Mouse (Mus musculus): ENCODE results near the gene Il31.

The Il31 gene

GRCm38 (mm10) chr5:123473817-123474216 lies 15.5 kb downstream of the Il31 start:
- DNase-seq (ENCODE audit: low spot score): no peak

GRCm38 (mm10) chr5:123470784-123471400 lies 18.4 kb downstream of the Il31 start:
- DNase-seq (ENCODE audit: low spot score): no peak

GRCm38 (mm10) chr5:123464638-123465037 lies 24.7 kb downstream of the Il31 start:
- DNase-seq (ENCODE audit: low spot score): no peak

- DNase-seq (ENCODE audit: low spot score): no peak
Measured at GRCm38 (mm10) chr5:123461420-123461819, 27.9 kb downstream of the Il31 start.

- no peak for DNase-seq (ENCODE audit: low spot score)
Measured at GRCm38 (mm10) chr5:123451886-123452285, 37.4 kb downstream of the Il31 start.

- DNase-seq (ENCODE audit: low spot score): no peak
Measured at GRCm38 (mm10) chr5:123444849-123445334, 44.4 kb downstream of the Il31 start.

- peak; percentile 55 for DNase-seq (ENCODE audit: low spot score)
Measured at GRCm38 (mm10) chr5:123444069-123444468, 45.2 kb downstream of the Il31 start.

- no peak for DNase-seq (ENCODE audit: low spot score)
Measured at GRCm38 (mm10) chr5:123442283-123442682, 47.0 kb downstream of the Il31 start.

GRCm38 (mm10) chr5:123440664-123441063 lies 48.6 kb downstream of the Il31 start:
- DNase-seq (ENCODE audit: low spot score): no peak

GRCm38 (mm10) chr5:123439941-123440340 lies 49.3 kb downstream of the Il31 start:
- DNase-seq (ENCODE audit: low spot score): no peak

- DNase-seq (ENCODE audit: low spot score): no peak
Measured at GRCm38 (mm10) chr5:123439312-123439711, 50.0 kb downstream of the Il31 start.

- no peak for DNase-seq (ENCODE audit: low spot score)
Measured at GRCm38 (mm10) chr5:123438381-123438780, 50.9 kb downstream of the Il31 start.

GRCm38 (mm10) chr5:123436780-123437175 lies 52.5 kb downstream of the Il31 start:
- peak; percentile 48 for DNase-seq (ENCODE audit: low spot score)

GRCm38 (mm10) chr5:123436071-123436779 lies 53.1 kb downstream of the Il31 start:
- no peak for DNase-seq (ENCODE audit: low spot score)

GRCm38 (mm10) chr5:123432305-123432874 lies 56.9 kb downstream of the Il31 start:
- DNase-seq (ENCODE audit: low spot score): no peak

- no peak for DNase-seq (ENCODE audit: low spot score)
Measured at GRCm38 (mm10) chr5:123431524-123432304, 57.6 kb downstream of the Il31 start.

All from c-Kit-positive CD71-positive TER-119-positive erythroid progenitor cells, embryonic 14.5 days (primary cell).